Mouse (Mus musculus): ENCODE data around the gene Rplp2. TPM values are rescaled to one million over a fixed set of nuclear protein-coding genes. Genes with fewer than 3 reads are reported as not detected.

Rplp2 gene
- total and polyA plus RNA-seq, 3 experiments: 421 to 928 (median 848) TPM

DNA sequence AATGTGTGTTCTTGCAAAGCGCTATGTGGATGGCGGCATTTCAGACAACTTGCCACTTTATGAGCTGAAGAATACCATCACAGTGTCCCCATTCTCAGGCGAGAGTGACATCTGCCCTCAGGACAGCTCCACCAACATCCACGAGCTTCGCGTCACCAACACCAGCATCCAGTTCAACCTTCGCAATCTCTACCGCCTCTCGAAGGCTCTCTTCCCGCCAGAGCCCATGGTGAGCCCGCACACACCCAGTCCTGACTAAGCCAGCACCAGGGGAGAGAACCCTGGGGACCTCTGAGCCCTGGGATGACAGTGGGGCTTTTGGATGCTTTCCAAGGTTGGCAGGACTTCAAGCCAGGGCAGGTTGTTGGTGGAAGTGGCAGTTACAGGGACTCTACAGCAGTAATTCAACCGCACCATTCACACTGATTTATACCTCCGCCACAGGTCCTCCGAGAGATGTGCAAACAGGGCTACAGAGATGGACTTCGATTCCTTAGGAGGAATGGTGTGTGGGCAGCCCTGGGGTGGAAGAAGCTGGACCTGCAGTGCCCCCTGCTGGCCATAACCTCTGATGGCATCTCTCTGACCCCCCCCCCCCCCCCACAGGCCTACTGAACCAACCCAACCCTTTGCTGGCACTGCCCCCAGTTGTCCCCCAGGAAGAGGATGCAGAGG is 11.0 kb downstream of the Rplp2 start:
- TF ChIP-seq CTCF (IDR thresholded peaks at IDR 0.05) (peak; percentile 75), POLR2A (IDR thresholded peaks at IDR 0.05; ENCODE audit: insufficient read depth, low read depth, low read length) (0 out of 2 replicates have a peak, but pooled peaks have one; percentile 22), EP300 (IDR thresholded peaks at IDR 0.05; ENCODE audit: insufficient read depth, low read depth, low read length) (0 out of 2 replicates have a peak, but pooled peaks have one; percentile 37)
- Histone ChIP-seq H3K36me3 (ENCODE audit: control insufficient read depth, insufficient read depth, low read length) (peaks cover 5% of the 10 kb centered on the region; the same call in 1 of the 2 replicates), H3K4me1 (ENCODE audit: control insufficient read depth, insufficient read depth, low read length) (peaks cover 26% of the 10 kb centered on the region), H3K79me2 (replicated peaks; ENCODE audit: control insufficient read depth, insufficient read depth, low read length) (no peaks in the 10 kb centered on the region), H3K9ac (ENCODE audit: low read depth, low read length) (no peak overlapping the region; the same call in 1 of the 2 replicates), H3K27me3 (ENCODE audit: control insufficient read depth, insufficient read depth, low read length) (no peaks in the 10 kb centered on the region), H3K4me3 (no peak overlapping the region), H3K27ac (peak overlapping the region; percentile 10; the same call in 1 of the 2 replicates)
- WGBS: 72% methylated on average over 15 of the region's 15 CpGs
- DNase-seq: peak; percentile 62 to 74
- intact Hi-C loops (cut with DNase I): no loop called here

GRCm38 (mm10) chr7:141458661-141459060 is 11.5 kb downstream of the Rplp2 start:
- intact Hi-C loops (cut with DNase I): no loop called here
- Histone ChIP-seq H3K4me1 (ENCODE audit: control insufficient read depth, insufficient read depth, low read length) (peaks cover 26% of the 10 kb centered on the region), H3K36me3 (ENCODE audit: control insufficient read depth, insufficient read depth, low read length) (peaks cover 5% of the 10 kb centered on the region; the same call in 1 of the 2 replicates), H3K27ac (peak overlapping the region; percentile 9), H3K79me2 (replicated peaks; ENCODE audit: control insufficient read depth, insufficient read depth, low read length) (no peaks in the 10 kb centered on the region), H3K4me3 (no peak overlapping the region), H3K9ac (ENCODE audit: low read depth, low read length) (no peak overlapping the region), H3K27me3 (ENCODE audit: control insufficient read depth, insufficient read depth, low read length) (no peaks in the 10 kb centered on the region)
- peak in 1 of 2 experiments; percentile 14 for DNase-seq
- WGBS: 85% methylated on average over 11 of the region's 11 CpGs
- TF ChIP-seq EP300 (IDR thresholded peaks at IDR 0.05; ENCODE audit: insufficient read depth, low read depth, low read length) (no peak), CTCF (IDR thresholded peaks at IDR 0.05) (peak; percentile 35; the same call in 1 of the 2 replicates), POLR2A (IDR thresholded peaks at IDR 0.05; ENCODE audit: insufficient read depth, low read depth, low read length) (no peak)

DNA sequence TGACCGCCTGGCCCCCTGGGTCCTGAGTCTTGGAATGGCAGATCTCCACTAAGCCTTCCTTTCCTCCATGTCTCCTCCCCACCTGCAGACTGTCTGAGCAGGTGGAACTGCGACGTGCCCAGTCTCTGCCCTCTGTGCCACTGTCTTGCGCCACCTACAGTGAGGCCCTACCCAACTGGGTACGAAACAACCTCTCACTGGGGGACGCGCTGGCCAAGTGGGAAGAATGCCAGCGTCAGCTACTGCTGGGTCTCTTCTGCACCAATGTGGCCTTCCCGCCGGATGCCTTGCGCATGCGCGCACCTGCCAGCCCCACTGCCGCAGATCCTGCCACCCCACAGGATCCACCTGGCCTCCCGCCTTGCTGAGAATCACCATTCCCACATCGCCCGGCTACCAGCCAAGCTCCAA is 12.1 kb downstream of the Rplp2 start:
- TF ChIP-seq CTCF (IDR thresholded peaks at IDR 0.05) (no peak), EP300 (IDR thresholded peaks at IDR 0.05; ENCODE audit: insufficient read depth, low read depth, low read length) (no peak), POLR2A (IDR thresholded peaks at IDR 0.05; ENCODE audit: insufficient read depth, low read depth, low read length) (no peak)
- H3K27ac ChIP-seq: peak overlapping the region; percentile 97
- DNase-seq: peak; percentile 40 to 42
- no peaks in the 10 kb centered on the region for H3K79me2 ChIP-seq (replicated peaks; ENCODE audit: control insufficient read depth, insufficient read depth, low read length)
- peaks cover 5% of the 10 kb centered on the region; the same call in 1 of the 2 replicates for H3K36me3 ChIP-seq (ENCODE audit: control insufficient read depth, insufficient read depth, low read length)
- H3K9ac ChIP-seq (ENCODE audit: low read depth, low read length): no peak overlapping the region
- peaks cover 26% of the 10 kb centered on the region for H3K4me1 ChIP-seq (ENCODE audit: control insufficient read depth, insufficient read depth, low read length)
- WGBS: 84% methylated on average over 17 of the region's 17 CpGs
- H3K27me3 ChIP-seq (ENCODE audit: control insufficient read depth, insufficient read depth, low read length): no peaks in the 10 kb centered on the region
- no peak overlapping the region for H3K4me3 ChIP-seq
- intact Hi-C loops (cut with DNase I): no loop called here

DNA sequence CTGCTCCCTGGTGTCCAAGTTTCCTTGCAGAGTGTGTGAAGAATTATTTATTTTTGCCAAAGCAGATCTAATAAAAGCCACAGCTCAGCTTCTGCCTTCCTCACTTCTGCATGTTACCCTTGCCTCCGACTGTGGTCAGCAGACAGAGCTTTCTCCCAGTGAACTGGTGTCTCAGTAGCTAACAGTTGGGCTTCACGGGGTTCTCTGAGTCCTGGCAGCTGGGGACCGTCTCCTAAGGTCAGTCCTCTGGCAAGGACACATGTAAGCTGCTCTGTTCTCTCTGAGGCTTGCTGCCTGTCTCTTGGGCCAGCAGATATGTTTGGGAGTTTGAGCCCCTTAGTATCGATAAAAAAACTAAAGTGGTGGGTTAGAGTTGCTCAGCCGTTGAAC is 12.8 kb downstream of the Rplp2 start:
- Histone ChIP-seq H3K9ac (ENCODE audit: low read depth, low read length) (no peak overlapping the region), H3K36me3 (ENCODE audit: control insufficient read depth, insufficient read depth, low read length) (peaks cover 5% of the 10 kb centered on the region; the same call in 1 of the 2 replicates), H3K4me3 (no peak overlapping the region), H3K27ac (peak overlapping the region; percentile 97), H3K79me2 (replicated peaks; ENCODE audit: control insufficient read depth, insufficient read depth, low read length) (no peaks in the 10 kb centered on the region; the same call in 1 of the 2 replicates), H3K27me3 (ENCODE audit: control insufficient read depth, insufficient read depth, low read length) (no peaks in the 10 kb centered on the region), H3K4me1 (ENCODE audit: control insufficient read depth, insufficient read depth, low read length) (peaks cover 26% of the 10 kb centered on the region)
- TF ChIP-seq CTCF (IDR thresholded peaks at IDR 0.05) (no peak), POLR2A (IDR thresholded peaks at IDR 0.05; ENCODE audit: insufficient read depth, low read depth, low read length) (no peak), EP300 (IDR thresholded peaks at IDR 0.05; ENCODE audit: insufficient read depth, low read depth, low read length) (no peak)
- intact Hi-C loops (cut with DNase I): no loop called here
- DNase-seq: peak in 1 of 2 experiments; percentile 38
- WGBS: 49% methylated on average over 5 of the region's 5 CpGs

GRCm38 (mm10) chr7:141460391-141461113 is 13.4 kb downstream of the Rplp2 start, which contains the start of gene Cracr2b:
Gene Cracr2b, plus strand, starts transcription at chr7:141461094.
- peaks cover 29% of the 10 kb centered on the region for H3K4me1 ChIP-seq (ENCODE audit: control insufficient read depth, insufficient read depth, low read length)
- H3K27me3 ChIP-seq (ENCODE audit: control insufficient read depth, insufficient read depth, low read length): no peaks in the 10 kb centered on the region
- peak within 1 kb of the TSS; percentile 97 for H3K27ac ChIP-seq

More at GRCm38 (mm10) chr7:141460391-141461113, 13.4 kb downstream of the Rplp2 start, which contains the start of gene Cracr2b:
- 49% methylated on average over 15 of the region's 15 CpGs for WGBS
- Histone ChIP-seq H3K36me3 (ENCODE audit: control insufficient read depth, insufficient read depth, low read length) (peaks cover 5% of the 10 kb centered on the region; the same call in 1 of the 2 replicates), H3K79me2 (replicated peaks; ENCODE audit: control insufficient read depth, insufficient read depth, low read length) (no peaks in the 10 kb centered on the region; the same call in 1 of the 2 replicates), H3K4me3 (peak within 1 kb of the TSS; percentile 83), H3K9ac (ENCODE audit: low read depth, low read length) (peak within 1 kb of the TSS; percentile 88)
- TF ChIP-seq CTCF (IDR thresholded peaks at IDR 0.05) (no peak), EP300 (IDR thresholded peaks at IDR 0.05; ENCODE audit: insufficient read depth, low read depth, low read length) (0 out of 2 replicates have a peak, but pooled peaks have one; percentile 17), POLR2A (IDR thresholded peaks at IDR 0.05; ENCODE audit: insufficient read depth, low read depth, low read length) (peak; percentile 52)
- intact Hi-C loops (cut with DNase I): no loop called here
- DNase-seq: peak; percentile 68 to 73
